Mouse (Mus musculus) gastrocnemius, postnatal 4 days (tissue): Measurements from ENCODE around the gene Olfr1180. TPM values are rescaled to one million over a fixed set of nuclear protein-coding genes. Genes with fewer than 3 reads are reported as not detected.
"Not testable (repeated sequence)": the region's sequence is repeated elsewhere in the genome, so short reads cannot be mapped to it uniquely, and the experiment has no call there.

ENCODE experiments used
- DNase-seq, 2 experiments: peaks; one replicate each; pipeline ENCODE4 v3.0.0; 2021 to 2022; ENCODE audit warnings: low spot score in 2 of 2, mixed read lengths in 2 of 2
- long read RNA-seq, 2 experiments: library from polyadenylated mRNA; stranded (forward); transcript quantifications; one replicate each; pipeline ENCODE4 v2.0.0; 2021
- total RNA-seq, 2 experiments: library from RNA; stranded (reverse); gene quantifications; 2 replicates each; pipeline ENCODE4 v1.2.3; 2021

Olfr1180 gene
- total RNA-seq, result not detected
- long read RNA-seq, experiment 1, result 0 reads
- long read RNA-seq, experiment 2, result 0 reads

GRCm38 (mm10) chr2:88419051-88419450 lies at the start of gene Olfr1180:
Gene Olfr1180 (minus strand): TSS chr2:88419151.
- DNase-seq, result no peak

- not testable (repeated sequence) for DNase-seq
These were observed 35.6 kb upstream of the Olfr1180 start, which contains the start of gene Olfr1183 for GRCm38 (mm10) chr2:88454567-88454966. Gene Olfr1183 (plus strand): TSS chr2:88454867.

GRCm38 (mm10) chr2:88449031-88449430 lies 30.1 kb upstream of the Olfr1180 start, which contains the start of gene Gm13757:
Gene Gm13757 (minus strand): TSS chr2:88449131.
- DNase-seq, result no peak

GRCm38 (mm10) chr2:88426071-88426470 lies 7.1 kb upstream of the Olfr1180 start, which contains the start of gene Olfr1181:
Gene Olfr1181 (minus strand): TSS chr2:88426171.
- no peak for DNase-seq

GRCm38 (mm10) chr2:88406353-88406752 lies 12.6 kb downstream of the Olfr1180 start, which contains the start of gene Olfr1179:
Gene Olfr1179 (minus strand): TSS chr2:88406453.
- no peak for DNase-seq

- no peak for DNase-seq
These were observed 32.2 kb downstream of the Olfr1180 start, which contains the start of gene Olfr1178 for GRCm38 (mm10) chr2:88386762-88387161. Gene Olfr1178 (plus strand): TSS chr2:88387062.

Other genes with a start within 250 kb of the Olfr1180 start
- not detected for gene Olfr1168, start 237.3 kb downstream of the Olfr1180 start, total RNA-seq
- not detected for gene Olfr1170, start 190.8 kb downstream of the Olfr1180 start, total RNA-seq
- gene Olfr1173, start 139.3 kb downstream of the Olfr1180 start, total RNA-seq, result not detected
- not detected for gene Olfr1174-ps, start 104.0 kb downstream of the Olfr1180 start, total RNA-seq
- gene Olfr1175-ps, start 91.9 kb downstream of the Olfr1180 start, total RNA-seq, result not detected
- gene Olfr1176, start 82.4 kb downstream of the Olfr1180 start, total RNA-seq, result not detected
- not detected for gene Olfr1177-ps, start 72.7 kb downstream of the Olfr1180 start, total RNA-seq
- gene Olfr1178, start 32.1 kb downstream of the Olfr1180 start, total RNA-seq, result not detected
- gene Olfr1179, start 12.7 kb downstream of the Olfr1180 start, total RNA-seq, result not detected
- gene Olfr1181, start 7.0 kb upstream of the Olfr1180 start, total RNA-seq, result not detected
- not detected for gene Gm13757, start 30.0 kb upstream of the Olfr1180 start, total RNA-seq
- gene Olfr1183, start 35.7 kb upstream of the Olfr1180 start, total RNA-seq, result not detected
- gene Olfr1184, start 64.4 kb upstream of the Olfr1180 start, total RNA-seq, result not detected
- not detected for gene Olfr1185-ps1, start 74.2 kb upstream of the Olfr1180 start, total RNA-seq
- not detected for gene Olfr1186, start 99.4 kb upstream of the Olfr1180 start, total RNA-seq
- gene Olfr1188, start 137.8 kb upstream of the Olfr1180 start, total RNA-seq, result not detected
- gene Olfr1189, start 167.3 kb upstream of the Olfr1180 start, total RNA-seq, result not detected
- not detected for gene Olfr1191-ps1, start 221.4 kb upstream of the Olfr1180 start, total RNA-seq
- gene Olfr1192-ps1, start 229.4 kb upstream of the Olfr1180 start, total RNA-seq, result not detected